Mouse (Mus musculus): ENCODE data around the gene Dctd. TPM values are rescaled to one million over a fixed set of nuclear protein-coding genes. Genes with fewer than 3 reads are reported as not detected.

Dctd gene
- polyA plus RNA-seq, 1 experiment from 2014 or later, result 13.4 TPM

GRCm38 (mm10) chr8:48199171-48199570 lies 100.3 kb downstream of the Dctd start:
- Histone ChIP-seq H3K4me1 (peaks cover 5% of the 10 kb centered on the region), H3K9ac (no peak overlapping the region), H3K9me3 (no peaks in the 10 kb centered on the region), H3K36me3 (no peaks in the 10 kb centered on the region), H3K4me2 (replicated peaks) (no peak overlapping the region), H3K27me3 (replicated peaks) (no peaks in the 10 kb centered on the region), H3K4me3 (no peak overlapping the region), H3K27ac (no peak overlapping the region)
- 91% methylated on average over 9 of the region's 9 CpGs for WGBS
- no peak for ATAC-seq (ENCODE audit: low FRiP score, low read depth)

DNA sequence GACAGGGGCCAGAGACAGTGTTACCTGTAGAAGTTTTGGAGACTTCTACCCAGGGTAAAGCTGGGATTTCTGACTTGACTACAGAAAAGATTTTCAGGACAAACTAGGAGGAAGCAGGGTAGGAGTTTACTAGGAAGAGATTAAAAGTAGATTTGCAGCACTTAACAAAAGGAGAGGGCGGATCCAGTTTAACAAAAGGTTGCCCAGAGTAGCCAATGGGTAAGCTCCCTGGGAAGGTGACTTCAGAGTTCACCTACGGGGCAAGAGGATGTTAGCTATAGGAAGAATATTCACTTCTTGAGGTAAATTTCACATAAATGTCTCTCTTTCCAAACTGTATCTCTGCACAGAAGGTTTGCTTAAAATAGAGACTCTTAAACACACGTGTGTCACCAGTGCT lies 103.7 kb downstream of the Dctd start:
- H3K36me3 ChIP-seq, result no peaks in the 10 kb centered on the region
- no peak overlapping the region for H3K9ac ChIP-seq
- no peaks in the 10 kb centered on the region for H3K9me3 ChIP-seq
- no peak overlapping the region for H3K4me3 ChIP-seq
- peaks cover 14% of the 10 kb centered on the region for H3K4me1 ChIP-seq
- ATAC-seq (ENCODE audit: low FRiP score, low read depth), result no peak
- WGBS, result 52% methylated on average over 3 of the region's 3 CpGs
- no peak overlapping the region for H3K27ac ChIP-seq
- no peaks in the 10 kb centered on the region for H3K27me3 ChIP-seq (replicated peaks)
- no peak overlapping the region for H3K4me2 ChIP-seq (replicated peaks)

Other genes with a start within 250 kb of the Dctd start
- 10.8 and 11.7 TPM in 2 replicates for gene Wwc2, start 108.2 kb upstream of the Dctd start, polyA plus RNA-seq (2016; fragmentation: Nextera tagmentation; extraction: Ambion mirVana)

Data from neural tube, embryonic 12.5 days (tissue).